Mouse (Mus musculus) G1E (cell line): ENCODE data around the gene Rgs3. TPM values are rescaled to one million over a fixed set of nuclear protein-coding genes. Genes with fewer than 3 reads are reported as not detected.

Source experiments
- ATAC-seq: 2 replicates; pipeline ENCODE4 v1.8.0; 2016; ENCODE audit warnings: mild to moderate bottlenecking; ENCODE audit not compliant: insufficient number of reproducible peaks, poor library complexity, low FRiP score, severe bottlenecking; ENCODE audit errors: extremely low read depth
- DNase-seq: peaks from one replicate; pipeline ENCODE4 v3.0.0; 2012; ENCODE audit warnings: low spot score
- H3K27me3 ChIP-seq: 2 replicates; pipeline ENCODE4 v1.6.1; 2012; ENCODE audit warnings: mild to moderate bottlenecking, low read length, inconsistent platforms; ENCODE audit not compliant: insufficient read depth
- H3K36me3 ChIP-seq: replicated peaks from 2 replicates; pipeline ENCODE3; 2012; ENCODE audit warnings: mild to moderate bottlenecking, inconsistent platforms
- H3K4me1 ChIP-seq: 2 replicates; pipeline ENCODE4 v1.6.1; 2012; ENCODE audit warnings: low read depth, low read length, inconsistent platforms, mixed read lengths; ENCODE audit not compliant: insufficient read depth
- H3K4me3 ChIP-seq: 2 replicates; pipeline ENCODE4 v1.5.1; 2012; ENCODE audit warnings: low read depth, mild to moderate bottlenecking, inconsistent platforms, low read length, moderate library complexity, mixed read lengths
- H3K9me3 ChIP-seq: replicated peaks from 2 replicates; pipeline ENCODE4 v1.6.1; 2012; ENCODE audit warnings: inconsistent platforms
- CTCF ChIP-seq: IDR thresholded peaks from 2 replicates; pipeline ENCODE4 v1.5.1; 2012; ENCODE audit warnings: low read depth, low read length, inconsistent platforms, mixed read lengths
- GATA1 ChIP-seq: IDR thresholded peaks from 2 replicates; pipeline ENCODE4 v1.6.1; 2012; ENCODE audit warnings: borderline replicate concordance, low read length, inconsistent platforms, mixed read lengths
- GATA2 ChIP-seq: IDR thresholded peaks from 2 replicates; pipeline ENCODE4 v1.6.1; 2012; ENCODE audit warnings: low read depth, low read length, inconsistent platforms, borderline replicate concordance
- POLR2AphosphoS5 ChIP-seq: IDR thresholded peaks from 2 replicates; pipeline ENCODE4 v1.6.1; 2012; ENCODE audit warnings: low read depth, low read length, inconsistent platforms; ENCODE audit not compliant: insufficient replicate concordance
- TAL1 ChIP-seq: conservative IDR thresholded peaks from 2 replicates; pipeline ENCODE4 v1.6.1; 2012; ENCODE audit warnings: low read depth, low read length, inconsistent platforms, mixed read lengths
- polyA plus RNA-seq: library from polyadenylated mRNA; stranded (reverse); fragments of >175 nt; gene quantifications from 2 replicates; pipeline ENCODE4 v1.2.3, GENCODE M21; 2012
- total RNA-seq, 2 experiments: library from RNA; stranded (forward) in 1 of 2; stranded (reverse) in 1 of 2; fragments of 200-1000 nt in 1 of 2; fragments of >200 nt in 1 of 2; fragmentation: Nextera tagmentation in 1 of 2; gene quantifications; 2 replicates each; pipeline ENCODE4 v1.2.3; 2014 to 2017

Rgs3 gene
- total and polyA plus RNA-seq, 3 experiments: 0.16 TPM; not detected in 2

DNA sequence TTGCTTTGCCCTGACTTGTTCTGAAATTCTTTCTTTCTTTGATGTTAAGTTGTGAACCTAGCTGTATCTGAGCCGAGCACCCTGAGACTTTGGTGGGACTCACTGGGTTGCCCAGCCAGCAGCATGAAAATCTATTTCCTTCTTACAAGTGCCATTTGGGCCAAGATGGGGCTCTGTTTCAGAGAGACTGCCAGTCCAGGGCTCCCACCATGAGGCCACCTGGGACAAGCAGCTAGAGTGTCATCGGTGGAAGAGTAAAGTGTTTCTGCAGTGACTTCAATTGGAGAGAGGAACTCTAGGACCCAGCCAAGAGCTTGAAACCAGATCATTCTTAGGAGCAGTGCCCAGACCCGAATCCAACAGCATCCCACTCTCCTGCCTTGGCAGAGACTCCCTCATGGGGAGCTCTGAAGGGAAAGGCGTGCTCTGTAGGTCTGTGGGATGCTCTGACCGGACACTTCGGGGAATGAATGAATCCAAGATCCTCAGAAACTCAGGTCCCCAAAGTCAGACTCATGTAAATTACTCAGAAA lies 171.9 kb downstream of the Rgs3 start:
- peaks cover 82% of the 10 kb centered on the region for H3K9me3 ChIP-seq
- DNase-seq (no peak), ATAC-seq (no peak)
- no peaks in the 10 kb centered on the region for H3K4me1 ChIP-seq
- H3K4me3 ChIP-seq: no peak overlapping the region
- no peaks in the 10 kb centered on the region for H3K36me3 ChIP-seq
- TF ChIP-seq GATA2 (no peak), TAL1 (no peak), GATA1 (no peak), POLR2AphosphoS5 (no peak), CTCF (no peak)
- H3K27me3 ChIP-seq: no peaks in the 10 kb centered on the region

DNA sequence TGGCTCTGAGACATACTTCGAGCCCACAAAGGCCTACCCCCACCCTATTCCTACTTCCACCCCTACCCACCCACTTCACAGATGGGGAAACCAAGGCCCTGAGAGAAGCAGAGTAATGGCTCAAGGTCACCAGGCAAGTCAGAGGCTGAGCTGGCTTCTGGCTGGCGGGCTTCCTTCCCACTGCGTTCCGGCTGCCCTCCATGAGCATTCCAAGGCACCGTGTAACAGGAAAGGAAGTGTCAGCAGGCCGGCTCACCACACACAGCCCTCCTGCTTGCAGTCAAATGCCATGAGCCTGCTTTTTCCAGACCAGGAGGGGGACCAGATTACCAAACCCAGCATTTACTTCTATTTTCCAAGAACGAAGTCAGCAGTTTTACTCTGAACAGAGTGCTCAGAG lies 172.4 kb downstream of the Rgs3 start:
- DNase-seq: no peak
- Histone ChIP-seq H3K4me1 (no peaks in the 10 kb centered on the region), H3K27me3 (no peaks in the 10 kb centered on the region), H3K9me3 (peaks cover 87% of the 10 kb centered on the region), H3K4me3 (no peak overlapping the region), H3K36me3 (no peaks in the 10 kb centered on the region)
- no peak for ATAC-seq
- TF ChIP-seq TAL1 (no peak), GATA2 (no peak), CTCF (no peak), GATA1 (no peak), POLR2AphosphoS5 (no peak)

DNA sequence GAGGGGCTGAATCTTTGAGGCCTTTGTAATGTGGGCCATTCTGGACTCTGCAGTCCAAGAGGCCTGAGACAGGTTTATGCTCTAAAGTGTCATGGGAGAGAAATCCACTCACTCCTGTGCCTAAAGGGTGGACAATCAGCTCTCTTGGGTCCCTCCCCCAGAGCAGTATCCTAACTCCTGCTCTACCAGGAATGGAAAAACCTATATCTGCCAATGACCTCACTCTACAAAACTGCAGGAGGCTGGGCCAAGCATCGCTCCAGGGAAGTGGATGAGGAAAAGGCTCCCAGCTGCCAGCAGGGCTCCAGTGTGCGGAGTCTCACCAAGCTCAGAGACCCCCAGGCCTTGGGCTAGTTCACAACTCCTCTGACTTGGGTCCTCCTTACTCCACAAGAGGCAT lies 173.2 kb downstream of the Rgs3 start:
- ATAC-seq (no peak), DNase-seq (no peak)
- Histone ChIP-seq H3K9me3 (peaks cover 84% of the 10 kb centered on the region), H3K27me3 (no peaks in the 10 kb centered on the region), H3K4me1 (no peaks in the 10 kb centered on the region), H3K4me3 (no peak overlapping the region), H3K36me3 (no peaks in the 10 kb centered on the region)
- no peak for TF ChIP-seq TAL1
- TF ChIP-seq GATA1: no peak
- TF ChIP-seq GATA2: no peak
- no peak for TF ChIP-seq POLR2AphosphoS5
- TF ChIP-seq CTCF: no peak

- no peaks in the 10 kb centered on the region for H3K27me3 ChIP-seq
- no peaks in the 10 kb centered on the region for H3K36me3 ChIP-seq
- H3K4me1 ChIP-seq: no peaks in the 10 kb centered on the region
- no peak overlapping the region for H3K4me3 ChIP-seq
- no peak for DNase-seq
- peaks cover 83% of the 10 kb centered on the region for H3K9me3 ChIP-seq
- no peak for ATAC-seq
- TF ChIP-seq CTCF: no peak
- no peak for TF ChIP-seq GATA2
- TF ChIP-seq GATA1: no peak
- no peak for TF ChIP-seq POLR2AphosphoS5
- no peak for TF ChIP-seq TAL1
These were observed 174.3 kb downstream of the Rgs3 start for GRCm38 (mm10) chr4:62733938-62734337.

DNA sequence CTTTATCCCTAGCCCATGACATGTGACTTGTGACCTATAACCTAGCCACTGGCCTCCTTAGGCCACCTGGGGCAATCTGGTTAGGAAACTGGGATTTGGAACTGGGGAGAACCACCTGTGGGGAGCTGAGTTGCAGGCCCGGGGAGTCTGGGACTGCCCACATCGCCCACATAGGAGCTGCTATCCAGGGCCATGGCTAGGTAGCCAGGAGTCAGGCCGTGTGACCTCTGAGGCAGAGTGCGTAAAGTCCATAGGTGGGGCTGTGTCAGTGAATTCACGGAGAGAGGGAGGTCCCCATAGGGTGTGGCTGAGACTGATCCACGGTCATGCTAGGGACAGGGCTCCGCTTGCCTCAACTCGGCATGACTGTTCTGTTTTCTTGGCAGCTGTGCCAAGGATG lies 175.6 kb downstream of the Rgs3 start:
- no peak for DNase-seq
- TF ChIP-seq GATA2: no peak
- TF ChIP-seq GATA1: no peak
- TF ChIP-seq POLR2AphosphoS5: no peak
- no peak for TF ChIP-seq CTCF
- TF ChIP-seq TAL1: no peak
- no peaks in the 10 kb centered on the region for H3K27me3 ChIP-seq
- H3K9me3 ChIP-seq: peaks cover 80% of the 10 kb centered on the region
- ATAC-seq: no peak
- no peaks in the 10 kb centered on the region for H3K4me1 ChIP-seq
- no peaks in the 10 kb centered on the region for H3K36me3 ChIP-seq
- no peak overlapping the region for H3K4me3 ChIP-seq

DNA sequence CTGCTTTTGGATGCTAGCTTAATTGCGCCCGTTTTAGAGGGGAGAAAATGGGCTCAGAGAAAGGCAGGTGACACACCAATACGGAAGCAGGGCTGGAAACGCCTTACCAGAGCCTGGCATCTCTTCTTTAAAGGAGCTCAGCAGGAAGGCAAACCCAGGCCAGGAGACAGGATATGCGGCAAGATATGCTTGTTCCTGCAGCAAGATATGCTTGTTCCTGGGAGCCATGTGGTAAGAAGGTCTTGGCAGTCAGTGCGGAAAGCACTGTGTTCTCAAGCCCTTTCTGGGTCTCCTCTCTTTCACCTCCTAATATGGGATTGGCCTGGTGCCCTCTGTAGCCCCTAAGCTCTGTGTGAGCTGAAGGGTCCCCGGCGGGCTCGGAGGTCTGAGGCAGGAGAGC lies 176.2 kb downstream of the Rgs3 start:
- Histone ChIP-seq H3K4me1 (no peaks in the 10 kb centered on the region), H3K9me3 (peaks cover 79% of the 10 kb centered on the region), H3K36me3 (no peaks in the 10 kb centered on the region), H3K27me3 (no peaks in the 10 kb centered on the region), H3K4me3 (no peak overlapping the region)
- DNase-seq (no peak), ATAC-seq (no peak)
- TF ChIP-seq CTCF (no peak), TAL1 (no peak)

DNA sequence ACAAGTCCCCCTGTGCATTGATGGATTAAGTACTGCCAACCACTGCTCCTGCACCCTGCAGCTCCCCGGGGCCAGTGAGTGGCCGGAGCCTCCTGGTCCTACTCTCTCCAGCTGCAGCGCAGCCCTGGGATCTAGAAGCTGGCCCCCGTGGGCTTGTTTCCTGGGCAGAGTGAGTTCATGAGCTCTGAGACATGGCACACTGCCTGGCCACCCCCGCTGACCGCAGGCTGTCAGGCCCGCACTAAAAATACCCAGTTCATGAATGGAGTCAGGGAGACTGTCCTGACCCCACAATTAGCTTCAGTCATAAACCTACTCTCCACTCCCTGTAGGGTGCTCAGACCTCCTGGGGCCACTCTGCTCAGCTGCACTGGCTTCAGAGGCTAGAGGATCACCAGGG lies 176.8 kb downstream of the Rgs3 start:
- peaks cover 77% of the 10 kb centered on the region for H3K9me3 ChIP-seq
- H3K4me3 ChIP-seq: no peak overlapping the region
- no peaks in the 10 kb centered on the region for H3K4me1 ChIP-seq
- no peaks in the 10 kb centered on the region for H3K27me3 ChIP-seq
- TF ChIP-seq CTCF (no peak), GATA2 (no peak), POLR2AphosphoS5 (no peak), GATA1 (no peak), TAL1 (no peak)
- DNase-seq (no peak), ATAC-seq (no peak)
- H3K36me3 ChIP-seq: no peaks in the 10 kb centered on the region
